Mouse (Mus musculus) frontal cortex, postnatal 14 days (tissue): Measurements from ENCODE around the gene Esf1.
"Not testable (repeated sequence)": the region's sequence is repeated elsewhere in the genome, so short reads cannot be mapped to it uniquely, and the experiment has no call there.

Experiments used
- DNase-seq, 2 experiments: peaks; one replicate each; pipeline ENCODE4 v3.0.0; 2022; ENCODE audit warnings: low spot score in 2 of 2

Esf1 gene

GRCm38 (mm10) chr2:140170127-140170802 is at the start of gene Esf1, which contains the start of gene Ndufaf5:
Gene Esf1 (minus strand): TSS chr2:140170564.
Gene Ndufaf5 (plus strand): TSS chr2:140170649.
- DNase-seq = peak; percentile 95 to 97

DNA sequence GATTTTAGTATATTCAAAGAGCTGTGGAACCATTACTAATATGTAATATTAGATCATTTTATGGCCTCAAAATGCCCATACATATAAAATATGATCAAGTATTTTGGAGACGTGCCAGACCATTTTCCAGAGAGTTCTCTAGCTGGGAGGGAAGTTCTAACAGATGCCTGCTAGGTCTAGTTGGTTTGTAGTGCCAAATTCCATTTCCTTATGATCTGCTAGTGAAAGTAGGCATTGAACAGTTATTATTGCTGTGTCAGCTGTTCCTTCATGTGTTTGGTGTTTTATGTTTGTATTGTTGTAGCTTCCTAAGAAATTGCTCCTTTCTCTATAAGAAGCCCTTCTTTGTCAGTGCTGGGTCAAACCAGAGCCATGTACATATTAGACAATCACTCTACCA is 45.6 kb upstream of the Esf1 start:
- no peak for DNase-seq

- DNase-seq = no peak
These were observed 45.1 kb upstream of the Esf1 start for GRCm38 (mm10) chr2:140215415-140215814.

DNA sequence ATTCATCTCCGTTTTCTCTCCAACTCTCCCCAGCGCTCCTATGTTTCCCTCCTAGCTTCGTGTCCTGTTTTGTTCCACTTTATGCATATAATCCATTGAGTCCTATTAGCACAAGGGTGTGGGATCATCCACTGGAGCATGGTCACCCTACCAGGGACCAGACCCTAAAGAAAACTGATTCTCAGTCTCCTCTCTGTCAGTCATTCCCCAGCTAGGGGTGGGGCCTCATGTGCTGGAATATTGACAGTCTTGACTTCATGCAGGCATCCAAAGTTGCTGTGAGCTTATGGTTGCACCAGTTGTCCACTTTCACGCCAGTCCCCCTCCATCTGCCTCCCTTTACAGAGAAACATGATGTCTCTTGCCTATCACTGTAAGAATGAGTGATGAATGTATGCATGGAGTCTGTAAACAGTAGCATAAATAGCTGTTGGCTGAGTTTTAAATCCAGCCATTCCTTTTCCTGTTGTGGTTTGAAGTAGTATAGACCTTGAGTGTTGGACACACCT is 44.2 kb upstream of the Esf1 start:
- no peak for DNase-seq

- no peak for DNase-seq
These were observed 33.4 kb upstream of the Esf1 start for GRCm38 (mm10) chr2:140203756-140204155.

DNA sequence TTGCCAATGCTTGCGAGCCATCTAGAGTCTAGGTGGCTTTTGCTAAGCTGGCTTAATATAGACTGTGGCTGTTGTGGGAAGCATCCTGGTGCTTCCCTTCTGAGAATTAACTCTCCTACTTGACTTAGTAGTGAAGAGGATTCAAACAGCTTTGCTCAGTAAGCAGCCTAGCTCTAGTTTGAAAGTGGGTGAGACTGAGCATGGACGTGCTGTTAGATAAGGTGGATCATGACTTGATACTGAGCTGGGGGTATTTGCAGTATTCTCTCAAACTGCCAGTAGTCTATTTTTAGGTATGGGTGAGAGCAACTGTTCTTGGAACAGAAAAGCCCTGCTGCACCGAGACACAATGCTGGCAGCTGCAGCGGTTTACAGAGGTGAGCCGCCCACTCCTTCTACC is 32.2 kb upstream of the Esf1 start:
- DNase-seq = peak in 1 of 2 experiments; percentile 19

DNA sequence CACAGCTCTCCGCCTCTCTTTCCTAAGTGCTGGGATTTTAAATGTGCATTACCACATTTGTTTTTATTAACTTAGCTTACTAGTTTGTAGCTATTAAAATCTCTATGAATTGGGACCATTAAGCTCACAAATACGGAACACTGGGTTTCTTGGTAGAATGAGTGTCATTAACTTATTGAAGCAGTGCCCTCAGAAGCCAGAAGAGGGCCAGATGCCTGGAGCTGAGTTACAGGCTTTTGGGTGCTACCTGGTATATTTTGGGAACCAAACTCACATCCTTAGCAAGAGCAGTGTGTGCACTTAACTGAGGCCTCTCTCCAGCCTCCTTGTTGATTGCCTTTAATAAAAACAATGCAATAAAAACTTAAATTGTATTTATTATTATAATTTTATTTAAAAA is 30.3 kb upstream of the Esf1 start:
- no peak for DNase-seq

GRCm38 (mm10) chr2:140185685-140186210 is 15.4 kb upstream of the Esf1 start:
- DNase-seq = not testable (repeated sequence)

DNA sequence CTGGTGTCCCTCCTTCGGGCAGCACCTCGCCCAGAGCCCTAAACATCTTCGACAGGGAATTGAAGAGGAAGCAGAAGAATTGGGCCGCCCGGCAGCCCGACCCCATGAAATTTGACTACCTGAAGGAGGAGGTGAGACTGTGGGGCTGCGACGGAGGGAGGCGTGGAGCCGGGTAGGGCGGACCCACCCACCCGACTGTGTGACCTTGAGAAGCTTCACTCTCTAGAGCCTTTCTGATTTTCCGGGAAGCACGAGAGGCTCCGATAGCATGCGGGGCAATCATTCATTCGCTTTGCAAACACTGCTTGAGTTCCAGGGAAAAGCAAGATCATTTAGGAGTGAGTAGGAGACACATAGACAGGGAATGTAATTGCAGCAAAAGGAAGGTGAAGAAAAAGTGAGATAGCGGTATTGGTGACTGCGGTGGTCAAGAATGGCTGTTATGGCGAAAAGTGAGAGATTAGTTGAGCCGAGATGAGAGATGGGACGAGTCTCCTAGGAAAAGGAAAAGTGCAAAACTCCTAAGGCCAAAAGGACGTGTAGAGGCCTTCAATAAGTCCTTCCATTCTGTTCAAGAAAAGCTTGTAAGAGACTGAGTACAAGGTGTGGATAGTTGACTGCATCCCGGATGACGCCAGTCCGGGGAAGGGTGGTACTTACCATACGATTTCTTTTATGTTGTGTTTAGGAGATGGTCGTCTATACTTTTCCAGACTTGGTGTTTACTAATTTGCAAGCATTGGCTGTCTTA is 614 bp upstream of the Esf1 start:
- DNase-seq = no peak

DNA sequence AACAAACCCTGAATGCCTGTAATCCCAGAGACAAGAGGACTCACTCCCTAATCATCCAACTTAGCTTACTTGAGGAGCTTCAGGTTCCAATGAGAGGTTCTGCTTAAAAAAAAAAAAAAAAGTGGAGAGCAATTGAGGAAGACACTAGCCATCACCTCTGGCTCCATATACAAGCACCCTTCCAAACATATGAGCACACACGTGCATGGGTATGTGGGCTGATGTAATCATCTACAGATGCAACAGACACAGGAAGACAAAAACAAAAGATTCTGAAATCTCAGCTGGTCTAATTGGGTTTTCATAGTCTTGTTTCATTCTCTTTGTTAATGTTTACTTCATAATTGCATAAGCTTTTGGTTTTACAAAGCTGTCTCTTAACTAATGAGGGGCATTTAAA is 1.3 kb downstream of the Esf1 start:
- no peak for DNase-seq

DNA sequence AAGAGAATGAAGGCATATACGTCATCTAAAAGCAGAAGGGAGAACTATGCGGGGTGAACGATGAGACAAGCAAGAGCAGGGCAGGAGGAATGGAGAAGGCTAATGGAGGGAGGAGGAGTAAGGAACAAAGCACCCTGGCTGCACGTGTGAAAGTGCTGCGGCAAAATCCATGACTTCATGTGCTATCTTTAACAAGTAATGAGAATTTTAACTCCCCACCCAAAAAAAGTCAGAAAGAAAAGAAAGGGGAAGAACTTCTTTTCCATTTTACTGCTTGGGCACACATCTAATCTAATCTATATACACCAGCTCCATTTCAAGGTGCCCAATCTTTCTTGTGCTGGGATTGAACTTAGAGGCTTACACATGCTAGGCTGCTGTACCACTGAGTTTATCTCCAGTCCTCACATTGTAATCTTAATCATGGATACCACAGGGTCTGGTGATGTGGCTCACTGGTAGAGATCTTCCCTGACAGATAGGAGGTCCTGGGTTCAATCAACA is 7.0 kb downstream of the Esf1 start:
- DNase-seq = no peak

DNA sequence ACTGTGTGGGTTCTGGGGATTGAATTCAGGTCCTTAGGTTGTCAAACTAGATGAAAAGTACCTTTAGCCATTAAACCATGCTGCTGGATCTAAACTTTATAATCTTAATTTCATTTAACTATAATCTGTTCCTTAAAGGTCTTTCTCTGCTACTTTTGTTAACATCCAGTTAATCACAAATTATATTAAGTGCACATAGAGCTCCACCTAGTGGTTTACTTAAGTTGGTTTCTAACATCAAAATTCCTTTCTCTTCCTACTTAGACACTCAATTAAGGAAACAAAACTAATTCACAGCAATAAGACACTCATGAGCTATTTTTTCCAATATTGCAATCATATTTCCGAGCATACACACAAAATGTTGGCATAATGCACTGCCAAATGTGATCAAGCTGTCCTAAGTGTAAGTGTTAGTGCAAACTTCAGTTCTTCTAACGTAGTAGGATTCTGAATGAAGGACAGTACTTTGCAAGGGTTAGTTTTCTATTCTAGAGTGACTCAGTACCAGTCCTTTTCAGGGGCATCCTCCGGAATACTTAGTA is 11.1 kb downstream of the Esf1 start:
- DNase-seq = no peak

DNA sequence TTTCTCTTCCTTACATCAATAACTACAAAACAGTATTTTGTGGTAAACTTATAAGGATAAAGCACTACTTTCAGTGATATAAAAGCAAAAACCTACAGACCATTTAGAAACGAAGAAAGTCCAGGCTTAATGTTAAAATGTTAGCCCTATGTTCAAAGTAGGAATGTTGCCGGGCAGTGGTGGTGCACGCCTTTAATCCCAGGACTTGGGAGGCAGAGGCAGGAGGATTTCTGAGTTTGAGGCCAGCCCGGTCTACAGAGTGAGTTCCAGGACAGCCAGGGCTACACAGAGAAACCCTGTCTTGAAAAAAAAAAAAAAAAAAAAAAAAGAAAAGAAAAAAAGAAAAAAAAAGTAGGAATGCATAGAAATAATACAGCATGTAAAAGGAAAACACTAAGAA is 18.6 kb downstream of the Esf1 start, which contains the start of gene Gm17374:
TSS of gene Gm17374 (plus strand) at position 301 of the 400 bp plus-strand sequence.
- not testable (repeated sequence) for DNase-seq

DNA sequence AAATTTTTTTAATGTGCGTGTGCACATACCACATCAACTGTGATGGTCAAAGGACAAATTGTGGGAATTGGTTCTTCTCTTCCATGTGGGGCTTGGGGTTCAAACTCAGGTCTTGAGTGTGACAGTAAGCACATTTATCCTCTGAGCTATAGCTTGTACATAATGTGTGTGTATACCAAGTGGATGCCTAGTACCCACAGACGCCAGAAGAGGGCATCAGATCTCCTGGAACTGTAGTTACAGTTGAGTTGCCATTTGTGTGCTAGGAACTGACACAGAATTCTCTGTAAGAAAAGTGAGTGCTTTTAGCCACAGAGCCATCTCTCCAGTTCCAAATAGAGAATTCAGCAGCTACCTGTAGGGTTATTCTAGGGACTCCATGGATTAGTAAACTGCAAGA is 44.8 kb downstream of the Esf1 start:
- no peak for DNase-seq

DNA sequence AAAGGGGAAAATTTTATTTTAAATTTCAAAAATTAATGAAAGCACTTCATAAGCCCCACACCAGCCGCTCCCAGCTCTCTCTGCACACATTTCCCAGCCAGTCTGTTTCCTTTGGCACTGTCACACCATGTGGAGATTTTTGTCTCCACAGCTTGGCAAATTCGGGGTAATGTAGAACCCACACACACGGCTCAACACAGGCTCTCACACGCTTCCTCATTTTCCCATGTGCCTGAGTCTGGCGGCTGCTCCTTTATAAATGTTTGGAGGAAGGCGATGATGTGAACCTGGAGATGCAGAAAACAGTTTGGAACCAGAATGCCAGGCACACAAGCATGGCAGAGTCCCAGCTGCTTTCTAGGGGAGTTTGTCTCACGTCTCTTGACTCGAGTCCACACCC is 56.5 kb downstream of the Esf1 start:
- peak; percentile 11 to 25 for DNase-seq

DNA sequence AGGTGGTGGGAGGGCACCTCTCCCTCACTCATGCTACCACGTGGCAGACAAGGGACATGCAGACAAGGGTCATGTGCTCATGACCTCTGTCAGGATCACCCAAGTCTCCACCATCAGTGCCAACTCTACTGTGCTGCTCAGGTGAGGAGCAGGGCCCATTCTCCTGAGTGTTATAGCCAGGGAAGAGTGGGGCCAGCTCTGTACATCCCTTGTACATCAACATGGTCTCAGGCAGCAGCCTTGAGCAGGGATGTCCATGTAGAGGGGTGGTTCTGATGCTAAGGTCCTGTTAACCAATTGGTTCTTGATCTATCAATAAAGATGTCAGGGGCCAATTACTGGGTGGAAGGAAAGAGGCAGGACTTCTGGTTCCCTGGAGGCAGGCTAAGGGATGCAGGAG is 61.4 kb downstream of the Esf1 start:
- no peak for DNase-seq

DNA sequence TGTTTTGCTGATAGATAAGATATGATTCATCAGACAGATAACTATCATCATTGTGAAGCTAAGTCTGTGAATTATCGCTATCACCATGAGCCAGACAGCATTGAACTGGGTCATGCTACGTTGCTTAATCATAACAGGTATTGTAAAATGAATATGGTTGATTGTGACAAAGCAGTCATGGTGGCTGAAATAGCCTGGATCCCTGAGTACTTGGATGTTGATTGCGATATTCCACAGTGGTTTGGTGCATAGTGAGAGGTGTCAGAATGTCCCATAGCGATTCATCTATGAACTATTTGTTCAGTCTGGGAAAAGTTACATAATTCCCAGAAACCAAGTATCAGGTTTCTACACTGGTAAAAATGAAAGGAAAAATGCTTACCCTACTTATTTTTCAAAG is 62.7 kb downstream of the Esf1 start:
- no peak for DNase-seq

DNA sequence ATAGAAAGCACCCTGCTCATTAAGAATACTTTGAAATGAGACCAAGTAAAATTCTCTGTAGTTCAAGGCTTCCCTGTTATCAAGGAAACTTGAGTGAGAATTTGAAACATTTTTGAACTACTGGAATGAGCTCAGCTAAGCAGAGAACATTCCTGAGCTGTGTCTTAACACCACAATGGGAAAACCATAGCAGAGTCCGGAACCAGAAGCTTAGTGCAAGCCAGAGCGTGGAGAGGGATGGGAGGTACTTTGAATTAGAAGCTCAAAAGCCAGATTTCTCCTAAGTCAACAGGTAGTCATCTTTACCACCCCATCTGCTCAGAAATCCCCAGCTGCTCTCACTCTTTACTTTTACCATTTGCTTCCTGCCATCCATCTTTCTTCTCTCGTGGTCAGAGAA is 65.4 kb downstream of the Esf1 start:
- no peak for DNase-seq

DNA sequence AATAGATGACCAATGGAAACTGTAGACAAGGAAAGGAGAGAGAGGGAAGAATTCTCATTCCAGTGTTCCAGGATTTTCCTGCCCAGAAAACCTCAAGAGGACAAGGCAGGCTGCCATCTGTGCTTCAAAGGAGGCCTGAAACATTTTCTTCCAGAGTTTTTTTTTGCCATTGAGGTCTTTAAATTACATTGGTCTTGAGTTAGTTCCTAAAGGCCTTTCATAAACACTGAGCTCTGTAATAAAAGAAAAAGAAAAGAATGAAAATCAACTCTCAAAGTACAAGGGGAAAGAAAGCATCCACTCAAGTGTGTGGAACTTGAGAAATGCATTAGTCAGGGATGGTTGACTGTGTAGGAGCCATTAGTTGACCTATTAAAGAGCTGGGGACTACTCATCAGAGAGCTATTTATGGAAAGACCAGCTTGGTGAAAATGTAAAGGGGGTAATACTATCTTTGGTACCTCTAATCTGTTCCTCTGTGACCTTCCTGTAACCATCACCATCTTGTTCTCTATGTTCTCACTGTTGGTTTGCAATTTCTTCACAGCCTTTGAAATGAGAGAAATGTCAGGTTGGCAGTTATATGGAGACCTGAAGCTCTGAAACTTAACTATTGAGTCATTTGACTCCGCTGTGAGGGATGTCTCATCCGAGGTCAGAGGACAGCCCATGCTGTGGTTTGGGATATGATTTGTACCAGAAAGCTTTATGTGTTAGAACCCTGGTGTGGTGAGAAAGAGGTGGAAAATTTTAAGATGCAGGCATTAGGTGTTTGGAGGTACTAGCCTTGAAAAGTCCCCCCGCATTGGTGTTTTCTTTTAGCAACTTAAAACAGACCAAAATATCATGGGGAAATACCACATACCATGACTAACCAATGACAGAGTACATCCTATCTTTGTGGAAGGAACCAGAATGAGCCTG is 69.6 kb downstream of the Esf1 start:
- no peak for DNase-seq

GRCm38 (mm10) chr2:140099971-140100370 is 70.4 kb downstream of the Esf1 start:
- DNase-seq = no peak

- no peak for DNase-seq
These were observed 73.2 kb downstream of the Esf1 start for GRCm38 (mm10) chr2:140097131-140097591.
